Mouse (Mus musculus): ENCODE results near the gene Ctdsp2.

GRCm38 (mm10) chr10:127041774-127042338, 63.3 kb downstream of the Ctdsp2 start:
- TF ChIP-seq TAL1 (IDR thresholded peaks at IDR 0.05; ENCODE audit: low read length): no peak
- no peak for TF ChIP-seq GATA1 (IDR thresholded peaks at IDR 0.05; ENCODE audit: low read length)

All from erythroblast, embryonic 14.5 days (primary cell).